Mouse (Mus musculus) heart, adult 2 months (tissue): ENCODE measurements around the gene Taar2. TPM values are rescaled to one million over a fixed set of nuclear protein-coding genes. Genes with fewer than 3 reads are reported as not detected.

Source experiments
- DNase-seq, 2 experiments: peaks; one replicate each; pipeline ENCODE4 v3.0.0; 2021
- H3K27ac ChIP-seq: fragments of 200-600 bp; 2 replicates; pipeline ENCODE4 v1.8.1; 2022
- H3K27me3 ChIP-seq: fragments of 200-500 bp; 2 replicates; pipeline ENCODE4 v1.6.1; 2012; ENCODE audit warnings: mild to moderate bottlenecking, low read length, inconsistent platforms, mixed read lengths; ENCODE audit not compliant: control insufficient read depth, insufficient read depth
- H3K36me3 ChIP-seq: fragments of 200-500 bp; 2 replicates; pipeline ENCODE4 v1.6.1; 2012; ENCODE audit warnings: low read length, inconsistent platforms; ENCODE audit not compliant: control insufficient read depth, insufficient read depth
- H3K4me1 ChIP-seq: fragments of 200-500 bp; 2 replicates; pipeline ENCODE4 v1.6.1; 2011; ENCODE audit warnings: low read length; ENCODE audit not compliant: control insufficient read depth, insufficient read depth
- H3K4me3 ChIP-seq: fragments of 200-600 bp; 2 replicates; pipeline ENCODE4 v1.8.1; 2022
- H3K79me2 ChIP-seq: fragments of 200-500 bp; replicated peaks from 2 replicates; pipeline ENCODE4 v1.6.1; 2012; ENCODE audit warnings: mild to moderate bottlenecking, inconsistent platforms, low read length, moderate library complexity, mixed read lengths; ENCODE audit not compliant: control insufficient read depth, insufficient read depth
- H3K9ac ChIP-seq: fragments of 200-500 bp; 2 replicates; pipeline ENCODE4 v1.6.1; 2012; ENCODE audit warnings: low read depth, mild to moderate bottlenecking, control low read depth, inconsistent platforms, low read length, mixed read lengths
- CTCF ChIP-seq: fragments of 200-600 bp; IDR thresholded peaks from 2 replicates; pipeline ENCODE4 v1.8.1; 2022; ENCODE audit warnings: antibody characterized with exemption, mild to moderate bottlenecking, moderate library complexity
- EP300 ChIP-seq: fragments of 200-500 bp; IDR thresholded peaks from 2 replicates; pipeline ENCODE4 v1.6.1; 2011; ENCODE audit warnings: low read depth, low read length, control low read depth; ENCODE audit not compliant: insufficient read depth
- POLR2A ChIP-seq: fragments of 200-500 bp; IDR thresholded peaks from 2 replicates; pipeline ENCODE4 v1.6.1; 2011; ENCODE audit warnings: mild to moderate bottlenecking, low read depth, low read length, control low read depth; ENCODE audit not compliant: insufficient read depth
- WGBS: fragments of 180-500 bp; shearing (Covaris S2); methylation state at CpG from one replicate; pipeline ENCODE4 v1.1.7; 2018; 5-methylcytosine and 5-hydroxymethylcytosine counted together
- intact Hi-C: fragments of 180-260 bp; cut with DNase I; formaldehyde crosslinking; loops from one replicate; pipeline ENCODE4 v1.15.1; 2025
- polyA plus RNA-seq: library from polyadenylated mRNA; depleted of rRNA; stranded (reverse); fragments of >200 nt; gene quantifications from 2 replicates; pipeline ENCODE4 v1.2.3, GENCODE M21; 2012; rRNA removed
- total RNA-seq, 2 experiments: library from RNA; stranded (reverse); gene quantifications; 2 replicates each; pipeline ENCODE4 v1.2.3; 2021

Gene Taar2
- total and polyA plus RNA-seq, 3 experiments, result not detected

DNA sequence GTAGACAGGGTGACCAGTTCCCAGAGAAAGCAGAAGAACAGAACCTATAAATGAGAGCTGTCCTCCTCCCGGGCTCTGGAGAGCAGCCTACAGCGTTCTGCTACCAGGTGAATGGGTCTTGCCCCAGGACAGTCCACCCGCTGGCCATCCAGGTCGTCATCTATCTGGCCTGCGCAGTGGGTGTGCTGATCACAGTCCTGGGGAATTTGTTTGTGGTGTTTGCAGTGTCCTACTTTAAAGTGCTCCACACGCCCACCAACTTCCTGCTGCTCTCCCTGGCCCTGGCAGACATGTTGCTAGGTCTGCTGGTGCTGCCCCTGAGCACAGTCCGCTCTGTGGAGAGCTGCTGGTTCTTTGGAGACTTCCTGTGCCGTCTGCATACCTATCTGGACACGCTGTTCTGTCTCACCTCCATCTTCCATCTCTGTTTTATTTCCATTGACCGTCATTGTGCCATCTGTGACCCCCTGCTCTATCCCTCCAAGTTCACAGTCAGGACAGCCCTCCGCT is 32.3 kb downstream of the Taar2 start, which contains the start of gene Taar5:
Gene Taar5, plus strand, starts transcription at position 51 of the 510 bp plus-strand sequence.
- TF ChIP-seq POLR2A (no peak), EP300 (no peak), CTCF (no peak)
- H3K36me3 ChIP-seq, result no peaks in the 10 kb centered on the region
- no peak for DNase-seq
- H3K27ac ChIP-seq, result no peak within 1 kb of the TSS
- 80% methylated on average over 11 of the region's 11 CpGs for WGBS
- intact Hi-C loops, result loop anchor here (10.0 kb wide), 1 partner anchor 144 kb away; no protein-coding TSS in a partner anchor
- no peaks in the 10 kb centered on the region for H3K4me1 ChIP-seq
- no peak within 1 kb of the TSS for H3K9ac ChIP-seq
- no peaks in the 10 kb centered on the region for H3K27me3 ChIP-seq
- H3K79me2 ChIP-seq, result no peaks in the 10 kb centered on the region
- no peak within 1 kb of the TSS for H3K4me3 ChIP-seq

DNA sequence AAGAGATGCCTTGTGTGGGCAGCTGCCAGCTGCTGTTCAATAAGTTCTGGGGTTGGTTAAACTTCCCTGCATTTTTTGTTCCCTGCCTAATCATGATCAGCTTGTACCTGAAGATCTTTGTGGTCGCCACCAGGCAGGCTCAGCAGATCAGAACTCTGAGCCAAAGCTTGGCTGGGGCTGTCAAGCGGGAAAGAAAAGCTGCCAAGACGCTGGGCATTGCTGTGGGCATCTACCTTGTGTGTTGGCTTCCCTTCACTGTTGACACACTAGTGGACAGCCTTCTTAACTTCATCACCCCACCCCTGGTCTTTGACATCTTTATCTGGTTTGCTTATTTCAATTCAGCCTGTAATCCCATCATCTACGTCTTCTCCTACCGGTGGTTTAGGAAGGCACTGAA is 32.9 kb downstream of the Taar2 start:
- Histone ChIP-seq H3K9ac (no peak overlapping the region), H3K79me2 (no peaks in the 10 kb centered on the region), H3K4me1 (no peaks in the 10 kb centered on the region), H3K27ac (no peak overlapping the region), H3K36me3 (no peaks in the 10 kb centered on the region), H3K4me3 (no peak overlapping the region), H3K27me3 (no peaks in the 10 kb centered on the region)
- DNase-seq, result no peak
- intact Hi-C loops, result loop anchor here (10.0 kb wide), 1 partner anchor 144 kb away; no protein-coding TSS in a partner anchor
- 80% methylated on average over 5 of the region's 5 CpGs for WGBS
- TF ChIP-seq POLR2A (no peak), EP300 (no peak), CTCF (no peak)

DNA sequence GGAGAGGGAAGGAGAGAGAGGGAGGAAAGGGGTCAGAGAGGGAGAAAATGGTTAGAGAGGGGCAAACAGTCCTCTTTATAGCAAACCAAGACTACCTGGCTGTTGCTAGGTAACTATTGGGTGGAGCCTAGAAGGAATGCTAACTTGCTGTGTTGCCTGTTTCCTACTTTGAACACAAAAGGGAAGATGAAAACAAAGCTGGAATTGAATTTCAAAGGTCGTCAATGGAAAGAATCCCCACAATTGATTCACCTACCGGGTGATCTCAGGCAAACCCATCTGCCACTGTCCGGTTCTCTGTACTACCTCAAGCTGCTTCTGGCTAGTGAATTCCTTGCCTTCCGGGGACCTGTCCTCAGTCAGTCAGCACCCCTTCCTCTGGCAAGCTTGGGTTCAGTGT is 39.6 kb downstream of the Taar2 start:
- intact Hi-C loops, result loop anchor here (2.0 to 10.0 kb wide), 3 partner anchors 103 to 154 kb away; no protein-coding TSS in a partner anchor
- Histone ChIP-seq H3K27me3 (no peaks in the 10 kb centered on the region), H3K9ac (no peak overlapping the region), H3K4me3 (no peak overlapping the region), H3K36me3 (no peaks in the 10 kb centered on the region), H3K79me2 (no peaks in the 10 kb centered on the region), H3K4me1 (no peaks in the 10 kb centered on the region), H3K27ac (no peak overlapping the region)
- WGBS, result 69% methylated on average over 4 of the region's 4 CpGs
- no peak for DNase-seq
- TF ChIP-seq EP300 (no peak), POLR2A (no peak), CTCF (no peak)

DNA sequence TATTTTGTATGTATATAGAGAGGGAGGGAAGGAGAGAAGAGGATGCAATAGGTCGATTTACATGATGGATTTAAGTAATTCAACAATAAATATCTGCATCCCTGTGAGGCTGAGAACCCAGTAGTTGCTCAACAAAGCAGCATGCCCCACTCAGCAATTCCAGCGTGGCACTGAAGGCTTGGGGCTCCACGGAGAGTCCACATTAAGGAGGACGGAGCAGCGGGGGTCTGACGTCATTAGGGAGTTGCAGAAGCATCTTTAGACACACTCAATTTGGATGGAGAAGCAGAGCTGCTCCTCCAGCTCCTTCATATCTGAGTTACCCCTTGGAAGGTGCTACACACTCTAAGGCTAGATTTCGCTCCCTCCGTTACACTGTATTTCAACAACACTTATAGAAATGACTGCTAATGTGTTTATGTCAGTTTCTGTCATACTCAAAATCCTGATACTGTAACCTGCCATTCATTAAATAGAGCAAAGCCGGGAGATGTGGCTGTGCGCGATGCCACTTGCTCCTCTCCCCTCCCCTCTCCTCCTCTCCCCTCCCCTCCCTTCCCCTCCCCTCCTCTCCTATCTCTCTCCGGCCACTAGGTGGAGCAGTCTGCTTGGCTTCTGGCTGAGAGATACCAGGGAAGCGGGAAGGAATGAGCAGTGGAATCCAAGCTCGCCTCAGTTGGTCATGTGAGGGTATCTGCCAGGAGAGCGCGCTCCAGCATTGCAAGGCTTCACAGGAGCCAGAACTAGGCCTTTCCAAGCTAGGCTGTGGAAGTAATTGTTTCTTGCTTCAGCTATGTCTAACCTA is 40.7 kb downstream of the Taar2 start:
- H3K79me2 ChIP-seq, result no peaks in the 10 kb centered on the region
- no peaks in the 10 kb centered on the region for H3K4me1 ChIP-seq
- WGBS, result 41% methylated on average over 16 of the region's 16 CpGs

DNA sequence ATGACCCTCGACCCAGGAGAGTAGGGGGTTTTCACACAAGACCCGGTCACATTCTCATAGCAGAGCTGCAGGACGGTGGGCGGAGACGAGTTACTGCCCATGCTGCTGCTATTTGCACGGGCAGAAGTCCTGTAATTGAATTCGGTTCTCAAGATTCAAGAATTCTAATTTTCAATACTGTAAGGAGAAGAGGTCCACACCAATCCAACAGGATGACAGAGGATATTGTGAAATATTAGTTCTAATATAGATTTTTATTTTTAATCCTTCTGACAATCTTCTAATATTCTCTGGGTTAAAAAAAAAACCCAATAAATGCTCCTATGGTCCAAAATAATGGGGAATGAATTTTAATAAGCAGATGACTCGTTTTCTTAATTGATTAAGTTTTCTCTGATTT is 47.2 kb downstream of the Taar2 start, which contains the start of gene Taar6:
Gene Taar6, minus strand, starts transcription at position 101 of the 400 bp plus-strand sequence.
- H3K4me3 ChIP-seq, result no peak within 1 kb of the TSS
- no peak for DNase-seq
- no peaks in the 10 kb centered on the region for H3K79me2 ChIP-seq
- H3K9ac ChIP-seq, result no peak within 1 kb of the TSS
- TF ChIP-seq EP300 (no peak), CTCF (no peak), POLR2A (no peak)
- intact Hi-C loops, result no loop called here
- H3K27ac ChIP-seq, result no peak within 1 kb of the TSS
- H3K36me3 ChIP-seq, result no peaks in the 10 kb centered on the region
- H3K4me1 ChIP-seq, result no peaks in the 10 kb centered on the region
- WGBS, result 65% methylated on average over 8 of the region's 8 CpGs
- H3K27me3 ChIP-seq, result no peaks in the 10 kb centered on the region

More for the DNA sequence above, 40.7 kb downstream of the Taar2 start:
- Histone ChIP-seq H3K4me3 (no peak overlapping the region), H3K9ac (no peak overlapping the region), H3K27ac (no peak overlapping the region), H3K27me3 (no peaks in the 10 kb centered on the region), H3K36me3 (no peaks in the 10 kb centered on the region)
- intact Hi-C loops, result loop anchor here (2.0 to 10.0 kb wide), 3 partner anchors 102 to 153 kb away; no protein-coding TSS in a partner anchor
- DNase-seq, result peak; percentile 59 to 62
- TF ChIP-seq EP300 (no peak), CTCF (peak; percentile 58)

DNA sequence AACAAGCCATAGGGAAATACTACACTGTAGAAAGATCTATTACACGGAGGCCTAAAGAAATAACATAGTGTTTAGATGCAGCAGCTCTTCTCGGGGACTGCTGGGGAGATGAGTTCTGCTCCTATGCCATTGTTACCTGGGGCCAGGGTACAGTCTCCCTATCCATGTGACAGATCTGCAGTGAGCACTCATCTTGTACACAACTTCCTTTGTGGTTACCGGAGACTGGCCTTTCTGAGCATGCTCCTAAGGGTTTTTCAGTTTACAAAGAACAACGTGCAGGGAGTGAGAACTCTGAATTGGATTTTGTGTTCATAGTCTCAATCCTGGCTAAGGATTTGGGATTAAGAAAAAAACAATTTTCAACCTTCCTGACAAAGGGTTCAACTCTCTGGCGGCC is 48.0 kb downstream of the Taar2 start:
- 73% methylated on average over 5 of the region's 5 CpGs for WGBS
- Histone ChIP-seq H3K27ac (no peak overlapping the region), H3K27me3 (no peaks in the 10 kb centered on the region), H3K9ac (no peak overlapping the region), H3K4me1 (no peaks in the 10 kb centered on the region), H3K4me3 (no peak overlapping the region), H3K36me3 (no peaks in the 10 kb centered on the region), H3K79me2 (no peaks in the 10 kb centered on the region)
- intact Hi-C loops, result no loop called here
- no peak for DNase-seq
- TF ChIP-seq EP300, result no peak
- no peak for TF ChIP-seq POLR2A
- TF ChIP-seq CTCF, result no peak

Other genes starting within 250 kb of the Taar2 start
- 100 to 1,000 TPM; 189 to 223 TPM for gene Rps12, start 151.3 kb upstream of the Taar2 start, total RNA-seq
- 457 and 603 TPM in 2 replicates for gene Rps12, start 151.3 kb upstream of the Taar2 start, polyA plus RNA-seq
- 1 to 10 TPM; 7.6 to 9.2 TPM for gene Slc18b1, start 141.6 kb upstream of the Taar2 start, total RNA-seq
- 5.8 and 9.3 TPM in 2 replicates for gene Slc18b1, start 141.6 kb upstream of the Taar2 start, polyA plus RNA-seq
- gene Vnn3, start 87.1 kb upstream of the Taar2 start, total RNA-seq, result not detected
- gene Vnn3, start 87.1 kb upstream of the Taar2 start, polyA plus RNA-seq, result 0.26 and 0.33 TPM in 2 replicates
- under 1 TPM; 0.30 to 0.31 TPM for gene Vnn1, start 43.9 kb upstream of the Taar2 start, total RNA-seq
- 0.62 and 0.67 TPM in 2 replicates for gene Vnn1, start 43.9 kb upstream of the Taar2 start, polyA plus RNA-seq
- gene Taar1, start 18.2 kb upstream of the Taar2 start, total RNA-seq, result not detected
- not detected in 2 replicates for gene Taar1, start 18.2 kb upstream of the Taar2 start, polyA plus RNA-seq
- gene Taar3, start 11.0 kb downstream of the Taar2 start, total RNA-seq, result not detected
- gene Taar3, start 11.0 kb downstream of the Taar2 start, polyA plus RNA-seq, result not detected in 2 replicates
- not detected for gene Taar4, start 21.9 kb downstream of the Taar2 start, total RNA-seq
- gene Taar4, start 21.9 kb downstream of the Taar2 start, polyA plus RNA-seq, result not detected in 2 replicates
- not detected for gene Taar5, start 32.1 kb downstream of the Taar2 start, total RNA-seq
- not detected in 2 replicates for gene Taar5, start 32.1 kb downstream of the Taar2 start, polyA plus RNA-seq
- gene Taar6, start 47.1 kb downstream of the Taar2 start, total RNA-seq, result not detected
- not detected in 2 replicates for gene Taar6, start 47.1 kb downstream of the Taar2 start, polyA plus RNA-seq
- not detected for gene Taar7a, start 54.9 kb downstream of the Taar2 start, total RNA-seq
- gene Taar7a, start 54.9 kb downstream of the Taar2 start, polyA plus RNA-seq, result not detected in 2 replicates
- not detected for gene Taar7b, start 61.4 kb downstream of the Taar2 start, total RNA-seq
- gene Taar7b, start 61.4 kb downstream of the Taar2 start, polyA plus RNA-seq, result not detected in 2 replicates
- gene Taar7d, start 88.7 kb downstream of the Taar2 start, total RNA-seq, result not detected
- not detected in 2 replicates for gene Taar7d, start 88.7 kb downstream of the Taar2 start, polyA plus RNA-seq
- not detected for gene Taar7e, start 99.0 kb downstream of the Taar2 start, total RNA-seq
- not detected in 2 replicates for gene Taar7e, start 99.0 kb downstream of the Taar2 start, polyA plus RNA-seq
- not detected for gene Taar7f, start 110.9 kb downstream of the Taar2 start, total RNA-seq
- not detected in 2 replicates for gene Taar7f, start 110.9 kb downstream of the Taar2 start, polyA plus RNA-seq
- not detected for gene Taar8a, start 137.9 kb downstream of the Taar2 start, total RNA-seq
- not detected in 2 replicates for gene Taar8a, start 137.9 kb downstream of the Taar2 start, polyA plus RNA-seq
- not detected for gene Taar8b, start 153.7 kb downstream of the Taar2 start, total RNA-seq
- not detected in 2 replicates for gene Taar8b, start 153.7 kb downstream of the Taar2 start, polyA plus RNA-seq
- gene Taar8c, start 163.3 kb downstream of the Taar2 start, total RNA-seq, result not detected
- not detected in 2 replicates for gene Taar8c, start 163.3 kb downstream of the Taar2 start, polyA plus RNA-seq
- gene Taar9, start 171.0 kb downstream of the Taar2 start, total RNA-seq, result not detected
- gene Taar9, start 171.0 kb downstream of the Taar2 start, polyA plus RNA-seq, result not detected in 2 replicates
- 10 to 100 TPM; 45.9 to 56.5 TPM for gene Stx7, start 210.7 kb downstream of the Taar2 start, total RNA-seq
- gene Stx7, start 210.7 kb downstream of the Taar2 start, polyA plus RNA-seq, result 40.9 and 48.2 TPM in 2 replicates